Mouse (Mus musculus): ENCODE measurements at regions not wholly inside any gene's neighbourhood (a gene's known extent, or its start where the extent isn't known, plus 50 kb on each side); places are given as distances from the start of the nearest gene placed in this dataset.

GRCm38 (mm10) chr8:56784441-56784840, 233.6 kb downstream of the Fbxo8 start:
- Histone ChIP-seq H3K4me3 (no peak overlapping the region), H3K36me3 (no peaks in the 10 kb centered on the region), H3K9ac (no peak overlapping the region), H3K27ac (no peak overlapping the region), H3K27me3 (no peaks in the 10 kb centered on the region), H3K4me1 (no peaks in the 10 kb centered on the region), H3K9me3 (no peaks in the 10 kb centered on the region), H3K4me2 (no peak overlapping the region)
- WGBS = 63% methylated on average over 2 of the region's 2 CpGs
- ATAC-seq (ENCODE audit: borderline replicate concordance, extremely low read depth, low FRiP score, low TSS enrichment) = no peak

- Histone ChIP-seq H3K4me3 (no peak overlapping the region), H3K9me3 (no peaks in the 10 kb centered on the region), H3K4me2 (no peak overlapping the region), H3K27ac (no peak overlapping the region), H3K36me3 (no peaks in the 10 kb centered on the region), H3K27me3 (no peaks in the 10 kb centered on the region), H3K4me1 (no peaks in the 10 kb centered on the region), H3K9ac (no peak overlapping the region)
- no peak; the same call in 1 of the 2 replicates for ATAC-seq (ENCODE audit: borderline replicate concordance, extremely low read depth, low FRiP score, low TSS enrichment)
- WGBS = 75% methylated on average over 2 of the region's 2 CpGs
These were observed 238.8 kb downstream of the Fbxo8 start for GRCm38 (mm10) chr8:56789549-56790270.

- H3K36me3 ChIP-seq = no peaks in the 10 kb centered on the region
- no peak for ATAC-seq (ENCODE audit: borderline replicate concordance, extremely low read depth, low FRiP score, low TSS enrichment)
- H3K9me3 ChIP-seq = no peaks in the 10 kb centered on the region
- H3K4me3 ChIP-seq = no peak overlapping the region
- no peaks in the 10 kb centered on the region for H3K27me3 ChIP-seq
- no peaks in the 10 kb centered on the region for H3K4me1 ChIP-seq
- WGBS = 90% methylated on average over 5 of the region's 5 CpGs
- no peak overlapping the region for H3K27ac ChIP-seq
- no peak overlapping the region for H3K9ac ChIP-seq
- no peak overlapping the region for H3K4me2 ChIP-seq
These were observed 281.8 kb downstream of the Fbxo8 start for GRCm38 (mm10) chr8:56832651-56833050.

- peak; percentile 31; the same call in 1 of the 2 replicates for ATAC-seq (ENCODE audit: borderline replicate concordance, extremely low read depth, low FRiP score, low TSS enrichment)
- Histone ChIP-seq H3K9ac (no peak overlapping the region), H3K36me3 (no peaks in the 10 kb centered on the region), H3K9me3 (no peaks in the 10 kb centered on the region), H3K4me1 (no peaks in the 10 kb centered on the region), H3K4me3 (no peak overlapping the region), H3K4me2 (no peak overlapping the region), H3K27ac (no peak overlapping the region), H3K27me3 (no peaks in the 10 kb centered on the region)
- WGBS = 31% methylated on average over 4 of the region's 4 CpGs
These were observed 282.2 kb downstream of the Fbxo8 start for GRCm38 (mm10) chr8:56833129-56833528.

- WGBS = 17% methylated on average over 8 of the region's 8 CpGs
- Histone ChIP-seq H3K4me1 (no peaks in the 10 kb centered on the region), H3K4me2 (peak overlapping the region; percentile 20; the same call in 1 of the 2 replicates), H3K27ac (no peak overlapping the region), H3K9me3 (no peaks in the 10 kb centered on the region), H3K9ac (no peak overlapping the region), H3K4me3 (no peak overlapping the region), H3K27me3 (no peaks in the 10 kb centered on the region), H3K36me3 (no peaks in the 10 kb centered on the region)
- peak; percentile 92 for ATAC-seq (ENCODE audit: borderline replicate concordance, extremely low read depth, low FRiP score, low TSS enrichment)
These were observed 332.6 kb downstream of the Fbxo8 start for GRCm38 (mm10) chr8:56883449-56883848.

- no peak overlapping the region for H3K9ac ChIP-seq
- H3K4me3 ChIP-seq = no peak overlapping the region
- H3K36me3 ChIP-seq = no peaks in the 10 kb centered on the region
- H3K9me3 ChIP-seq = no peaks in the 10 kb centered on the region
- H3K27ac ChIP-seq = no peak overlapping the region
- no peak overlapping the region for H3K4me2 ChIP-seq
- 11% methylated on average over 1 of the region's 1 CpGs for WGBS
- H3K27me3 ChIP-seq = no peaks in the 10 kb centered on the region
- no peak for ATAC-seq (ENCODE audit: borderline replicate concordance, extremely low read depth, low FRiP score, low TSS enrichment)
- no peaks in the 10 kb centered on the region for H3K4me1 ChIP-seq
These were observed 333.3 kb downstream of the Fbxo8 start for GRCm38 (mm10) chr8:56884195-56884594.

- H3K27ac ChIP-seq = no peak overlapping the region
- WGBS = 21% methylated on average over 3 of the region's 3 CpGs
These were observed 342.7 kb downstream of the Fbxo8 start for GRCm38 (mm10) chr8:56893638-56894037.

GRCm38 (mm10) chr8:56915362-56915761, 364.5 kb downstream of the Fbxo8 start:
- no peak for ATAC-seq (ENCODE audit: borderline replicate concordance, extremely low read depth, low FRiP score, low TSS enrichment)
- no peak overlapping the region for H3K9ac ChIP-seq
- no peak overlapping the region for H3K4me3 ChIP-seq
- H3K9me3 ChIP-seq = no peaks in the 10 kb centered on the region
- H3K27me3 ChIP-seq = no peaks in the 10 kb centered on the region
- no peaks in the 10 kb centered on the region for H3K4me1 ChIP-seq
- no peak overlapping the region for H3K4me2 ChIP-seq
- no peak overlapping the region for H3K27ac ChIP-seq
- H3K36me3 ChIP-seq = no peaks in the 10 kb centered on the region
- 77% methylated on average over 5 of the region's 5 CpGs for WGBS

More at GRCm38 (mm10) chr8:56893638-56894037, 342.7 kb downstream of the Fbxo8 start:
- no peak overlapping the region for H3K4me2 ChIP-seq
- no peak overlapping the region for H3K4me3 ChIP-seq
- H3K36me3 ChIP-seq = no peaks in the 10 kb centered on the region
- ATAC-seq (ENCODE audit: borderline replicate concordance, extremely low read depth, low FRiP score, low TSS enrichment) = peak; percentile 84; the same call in 1 of the 2 replicates
- H3K27me3 ChIP-seq = no peaks in the 10 kb centered on the region
- no peak overlapping the region for H3K9ac ChIP-seq
- no peaks in the 10 kb centered on the region for H3K9me3 ChIP-seq
- H3K4me1 ChIP-seq = peaks cover 3% of the 10 kb centered on the region; the same call in 1 of the 2 replicates

GRCm38 (mm10) chr8:56915989-56916388, 365.1 kb downstream of the Fbxo8 start:
- Histone ChIP-seq H3K4me2 (no peak overlapping the region), H3K36me3 (no peaks in the 10 kb centered on the region), H3K9me3 (no peaks in the 10 kb centered on the region), H3K4me1 (no peaks in the 10 kb centered on the region), H3K27ac (no peak overlapping the region), H3K9ac (no peak overlapping the region), H3K4me3 (no peak overlapping the region), H3K27me3 (no peaks in the 10 kb centered on the region)
- WGBS = 73% methylated on average over 5 of the region's 5 CpGs
- no peak for ATAC-seq (ENCODE audit: borderline replicate concordance, extremely low read depth, low FRiP score, low TSS enrichment)

GRCm38 (mm10) chr8:56924724-56925123, 373.8 kb downstream of the Fbxo8 start:
- H3K4me1 ChIP-seq = no peaks in the 10 kb centered on the region
- no peaks in the 10 kb centered on the region for H3K9me3 ChIP-seq
- H3K4me3 ChIP-seq = no peak overlapping the region
- no peak overlapping the region for H3K9ac ChIP-seq
- H3K4me2 ChIP-seq = no peak overlapping the region
- H3K27ac ChIP-seq = no peak overlapping the region
- whole genome bisulfite sequencing = 0% methylated on average over 1 of the region's 1 CpGs
- no peaks in the 10 kb centered on the region for H3K27me3 ChIP-seq
- no peaks in the 10 kb centered on the region for H3K36me3 ChIP-seq
- ATAC-seq (ENCODE audit: borderline replicate concordance, extremely low read depth, low FRiP score, low TSS enrichment) = no peak

GRCm38 (mm10) chr8:56927166-56927565, 376.3 kb downstream of the Fbxo8 start:
- Histone ChIP-seq H3K36me3 (no peaks in the 10 kb centered on the region), H3K9ac (no peak overlapping the region), H3K4me2 (no peak overlapping the region), H3K27ac (no peak overlapping the region), H3K4me3 (no peak overlapping the region), H3K27me3 (no peaks in the 10 kb centered on the region), H3K4me1 (no peaks in the 10 kb centered on the region), H3K9me3 (no peaks in the 10 kb centered on the region)
- ATAC-seq (ENCODE audit: borderline replicate concordance, extremely low read depth, low FRiP score, low TSS enrichment) = no peak
- 83% methylated on average over 1 of the region's 1 CpGs for whole genome bisulfite sequencing

GRCm38 (mm10) chr8:56929076-56929475, 378.2 kb downstream of the Fbxo8 start:
- Histone ChIP-seq H3K27ac (no peak overlapping the region), H3K36me3 (no peaks in the 10 kb centered on the region), H3K9me3 (no peaks in the 10 kb centered on the region), H3K4me2 (no peak overlapping the region), H3K4me3 (no peak overlapping the region), H3K27me3 (no peaks in the 10 kb centered on the region), H3K4me1 (no peaks in the 10 kb centered on the region), H3K9ac (no peak overlapping the region)
- WGBS = 70% methylated on average over 6 of the region's 6 CpGs
- ATAC-seq (ENCODE audit: borderline replicate concordance, extremely low read depth, low FRiP score, low TSS enrichment) = no peak
